Mouse (Mus musculus) adrenal gland, postnatal 14 days (tissue): ENCODE data around the gene Fdps. TPM values are rescaled to one million over a fixed set of nuclear protein-coding genes. Genes with fewer than 3 reads are reported as not detected.

Experiments used
- DNase-seq: peaks from one replicate; pipeline ENCODE4 v3.0.0; 2021; ENCODE audit warnings: mixed read lengths
- long read RNA-seq, 2 experiments: library from polyadenylated mRNA; stranded (forward); transcript quantifications; one replicate each; pipeline ENCODE4 v2.0.0; 2021
- total RNA-seq: library from RNA; stranded (reverse); gene quantifications from 2 replicates; pipeline ENCODE4 v1.2.3, GENCODE M21; 2021

Gene Fdps
- total RNA-seq, result 99.6 and 157 TPM in 2 replicates
- long read RNA-seq, experiment 1, transcript Fdps-201 (10 exons, 1,237 nt), result major isoform, 154 of 238 reads
- long read RNA-seq, experiment 1, transcript Fdps-203 (11 exons, 1,382 nt), result minor isoform, 43 of 238 reads
- long read RNA-seq, experiment 1, partial matches to known transcripts, result 26 of 238 reads
- long read RNA-seq, experiment 1, other reads (novel, unspliced or antisense), result 11 of 238 reads
- long read RNA-seq, experiment 2, transcript Fdps-201 (10 exons, 1,237 nt), result major isoform, 84 of 135 reads
- long read RNA-seq, experiment 2, transcript Fdps-203 (11 exons, 1,382 nt), result minor isoform, 15 of 135 reads
- long read RNA-seq, experiment 2, transcript Fdps-205 (1 exons, 2,953 nt), result minor isoform, 7 of 135 reads
- long read RNA-seq, experiment 2, partial matches to known transcripts, result 23 of 135 reads
- long read RNA-seq, experiment 2, other reads (novel, unspliced or antisense), result 6 of 135 reads

- peak; percentile 96 for DNase-seq
These were observed at the start of gene Fdps for GRCm38 (mm10) chr3:89101812-89102494. TSS of gene Fdps (minus strand) at chr3:89101959.

- no peak for DNase-seq
These were observed 46.8 kb upstream of the Fdps start for GRCm38 (mm10) chr3:89148567-89148966.

GRCm38 (mm10) chr3:89147979-89148311, 46.2 kb upstream of the Fdps start:
- DNase-seq, result peak; percentile 38

DNA sequence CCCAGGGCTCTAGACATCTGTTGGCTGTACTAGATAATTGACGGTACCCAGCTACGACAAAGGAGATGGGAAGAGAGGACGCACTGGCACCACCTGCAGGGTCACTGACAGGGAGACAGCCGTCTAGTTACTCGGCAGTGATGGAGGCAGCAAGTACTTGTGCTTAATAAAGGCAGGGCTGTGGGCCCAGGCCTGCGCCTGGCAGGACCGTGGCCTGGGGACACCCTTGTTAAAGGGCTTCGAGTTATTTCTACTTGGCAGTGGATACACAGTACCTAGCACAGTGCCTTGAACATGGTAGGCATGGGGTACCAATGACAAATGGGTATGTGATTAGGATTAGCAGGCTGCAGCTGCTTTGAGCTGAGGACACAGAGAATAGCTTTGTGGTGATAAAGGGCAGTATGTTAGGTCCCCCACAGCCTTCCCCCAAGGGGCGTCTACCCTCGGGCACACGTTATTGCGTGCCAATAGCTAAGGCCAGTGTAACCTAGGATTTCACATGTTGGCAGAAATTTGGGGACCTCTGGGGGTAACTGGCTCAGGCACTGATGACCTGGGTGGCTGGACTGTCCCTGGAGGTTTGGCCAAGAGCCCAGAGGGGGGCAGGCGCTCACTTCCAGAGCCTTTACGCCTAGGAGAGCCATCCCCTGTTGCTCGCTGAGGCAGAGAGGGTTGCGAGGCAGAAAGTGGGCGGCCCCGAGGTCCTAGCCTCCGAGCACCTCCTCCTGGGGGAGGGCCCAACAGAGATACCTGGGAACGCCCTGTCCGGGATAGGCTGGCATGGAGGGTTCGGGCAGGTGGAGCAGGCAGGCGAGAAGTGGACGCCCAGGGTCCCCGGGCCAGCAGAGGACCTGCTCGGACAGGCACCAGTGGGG, 45.6 kb upstream of the Fdps start:
- DNase-seq, result peak; percentile 48

GRCm38 (mm10) chr3:89145566-89145965, 43.8 kb upstream of the Fdps start:
- DNase-seq, result no peak

- DNase-seq, result no peak
These were observed 43.1 kb upstream of the Fdps start for GRCm38 (mm10) chr3:89144821-89145220.

- no peak for DNase-seq
These were observed 34.6 kb upstream of the Fdps start for GRCm38 (mm10) chr3:89136365-89136764.

- DNase-seq, result no peak
These were observed 34.2 kb upstream of the Fdps start, which contains the start of gene Pklr for GRCm38 (mm10) chr3:89135958-89136357. TSS of gene Pklr (plus strand) at chr3:89136142.

DNA sequence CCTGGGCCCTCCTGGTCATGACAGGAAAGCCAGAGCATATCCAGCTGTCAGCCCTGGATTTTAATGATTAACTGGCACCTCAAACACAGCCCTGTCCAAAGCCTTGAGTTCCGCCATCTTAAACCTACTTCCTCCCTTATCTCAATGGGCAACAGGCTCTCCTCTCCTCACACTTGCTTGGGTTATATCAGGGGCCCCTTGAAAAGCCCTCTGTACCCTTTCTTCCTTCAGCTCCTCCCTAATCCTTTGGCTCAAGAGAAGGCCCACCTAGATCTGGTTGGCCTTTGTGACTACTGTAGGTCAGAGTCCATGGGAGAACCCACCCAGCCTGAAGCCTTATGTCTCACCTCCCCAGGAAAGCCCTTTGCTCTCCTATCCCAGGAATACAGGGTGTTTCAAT, 32.0 kb upstream of the Fdps start:
- no peak for DNase-seq

- DNase-seq, result no peak
These were observed 31.3 kb upstream of the Fdps start for GRCm38 (mm10) chr3:89133063-89133450.

DNA sequence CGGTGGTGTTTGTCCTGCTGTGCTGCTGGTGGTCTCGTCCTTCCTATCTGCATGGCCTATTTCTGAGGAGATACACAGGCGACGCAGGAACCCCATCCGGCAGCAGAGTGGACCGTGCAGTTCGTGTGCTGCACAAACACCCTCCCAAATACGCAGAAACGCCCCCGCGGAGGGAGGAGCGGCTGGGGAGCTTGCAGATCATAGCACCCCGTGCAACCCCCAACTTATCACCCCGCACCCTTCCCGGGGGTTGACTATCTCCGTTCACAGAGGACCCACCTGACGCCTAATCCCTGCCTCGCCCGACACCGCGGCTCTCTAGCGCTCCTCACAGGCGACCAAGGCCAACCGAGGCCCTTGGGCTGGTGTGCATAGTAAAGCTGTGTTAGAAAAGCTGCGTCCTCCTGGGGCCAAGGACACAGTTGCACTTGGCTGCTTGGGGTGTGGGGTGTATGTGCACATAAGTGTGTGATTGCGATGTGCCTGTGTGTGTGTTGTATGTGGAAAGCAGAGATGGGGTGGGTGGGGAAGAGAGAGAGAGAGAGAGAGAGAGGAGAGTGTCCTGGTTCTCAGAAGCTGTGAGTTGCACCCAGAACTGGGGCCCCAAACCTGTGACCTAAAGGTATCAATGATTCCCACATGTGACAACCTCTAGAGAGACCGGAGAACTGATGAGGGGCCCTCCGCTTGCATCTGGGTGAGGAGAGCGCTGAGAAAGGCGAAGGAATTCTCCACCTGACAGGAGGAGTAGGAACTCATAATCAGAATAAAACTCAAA, 30.7 kb upstream of the Fdps start:
- peak; percentile 72 for DNase-seq

DNA sequence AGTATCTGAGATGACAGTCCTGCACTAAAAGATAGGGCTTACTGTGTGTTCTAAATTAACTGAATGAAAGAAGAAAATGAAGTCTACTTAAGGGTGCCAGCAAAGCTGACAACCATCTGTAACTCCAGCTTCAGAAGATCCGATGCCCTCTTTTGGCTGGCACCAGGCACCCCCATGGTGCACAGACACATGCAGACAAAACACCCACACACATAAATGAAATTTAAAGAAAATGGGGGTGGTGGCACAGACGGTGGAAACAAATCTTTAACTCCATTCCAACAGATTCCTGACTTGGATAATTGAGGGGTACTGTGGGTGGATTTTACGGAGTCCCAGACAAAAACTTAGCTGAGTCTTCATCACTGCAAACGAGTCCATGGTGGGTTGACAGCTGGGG, 30.1 kb upstream of the Fdps start:
- no peak for DNase-seq

GRCm38 (mm10) chr3:89129908-89130307, 28.1 kb upstream of the Fdps start:
- DNase-seq, result peak; percentile 60

- DNase-seq, result peak; percentile 43
These were observed 24.2 kb upstream of the Fdps start for GRCm38 (mm10) chr3:89125981-89126380.

GRCm38 (mm10) chr3:89124241-89124640, 22.5 kb upstream of the Fdps start:
- DNase-seq, result peak; percentile 68

DNA sequence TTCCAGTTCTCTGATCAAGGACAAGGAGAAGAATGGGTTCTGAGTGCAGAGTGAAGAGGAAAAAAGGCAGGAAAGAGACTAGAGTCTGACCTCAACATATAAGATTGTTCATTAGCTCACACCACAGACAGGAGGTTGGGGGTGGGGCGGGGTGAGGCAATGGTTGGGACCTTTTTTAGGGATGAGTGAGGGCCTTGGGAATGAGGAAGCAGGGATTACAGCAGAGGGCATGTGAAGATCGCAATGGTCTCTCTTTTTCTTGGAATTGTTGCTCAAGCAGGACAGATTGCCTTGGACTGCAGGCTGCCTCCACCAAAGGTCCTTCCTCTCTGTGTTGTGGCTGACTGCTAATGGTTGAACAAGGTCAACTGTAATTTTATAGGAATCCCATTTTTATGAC, 21.6 kb upstream of the Fdps start:
- peak; percentile 73 for DNase-seq

- DNase-seq, result peak; percentile 46
These were observed 13.8 kb upstream of the Fdps start for GRCm38 (mm10) chr3:89115522-89115921.

DNA sequence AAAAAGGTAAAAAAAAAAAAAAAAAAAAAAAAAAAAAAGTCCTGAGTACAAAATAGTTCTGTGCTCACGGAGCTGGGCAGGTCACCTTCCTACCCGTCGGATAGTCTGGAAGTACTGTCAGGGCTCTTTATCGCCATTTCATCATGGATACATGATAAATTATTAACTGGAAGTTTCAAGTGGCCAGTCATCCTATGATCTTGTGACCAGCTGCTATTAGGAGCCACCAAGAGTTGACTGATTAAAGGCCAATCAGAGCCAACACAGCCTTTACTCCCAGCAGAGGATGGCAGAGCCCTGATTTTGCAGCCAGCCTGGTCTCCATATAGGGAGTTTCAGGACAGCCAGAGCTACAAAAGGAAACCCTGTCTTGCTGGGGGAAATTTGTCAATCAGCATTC, 11.3 kb upstream of the Fdps start:
- no peak for DNase-seq

DNA sequence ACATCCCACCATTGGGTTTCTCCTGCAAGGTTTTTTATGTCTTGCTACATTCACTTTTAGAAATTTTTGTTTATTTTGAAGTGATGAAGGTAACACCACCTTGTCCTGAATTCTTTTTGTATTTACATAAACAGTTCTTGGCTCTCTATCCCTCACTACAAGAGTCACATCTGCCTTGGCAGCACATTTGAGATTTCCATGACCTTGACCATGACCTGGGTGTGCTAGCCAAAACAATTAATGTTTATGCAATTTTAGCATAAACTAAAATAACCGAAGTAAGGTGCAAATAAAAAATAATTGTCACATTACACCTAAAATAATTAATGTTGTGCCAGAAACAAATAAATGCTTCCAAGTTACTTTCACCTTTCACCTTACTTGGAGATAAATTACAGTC, 6.4 kb upstream of the Fdps start:
- peak; percentile 39 for DNase-seq

DNA sequence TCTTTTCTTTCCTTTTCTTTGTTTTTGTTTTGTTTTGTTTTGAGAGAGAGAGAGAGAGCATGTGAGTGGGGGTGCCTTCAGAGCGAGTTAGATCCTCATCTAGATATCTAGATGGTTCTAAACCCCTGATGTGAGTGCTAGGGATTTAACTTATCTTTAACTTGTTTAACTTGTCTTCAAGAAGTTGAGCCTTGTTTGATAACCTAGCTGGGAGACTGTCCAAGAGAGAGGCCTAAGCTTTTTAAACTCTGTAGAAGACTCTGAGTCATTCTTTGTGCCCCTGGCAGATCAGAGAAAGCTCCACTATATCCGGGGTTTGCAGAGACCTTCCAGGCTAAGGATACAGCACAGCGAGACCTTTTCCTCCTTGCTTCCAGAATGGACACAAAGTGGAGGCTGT, 5.8 kb upstream of the Fdps start:
- no peak for DNase-seq

GRCm38 (mm10) chr3:89106881-89107280, 5.1 kb upstream of the Fdps start:
- no peak for DNase-seq

GRCm38 (mm10) chr3:89103291-89103595, 1.5 kb upstream of the Fdps start:
- DNase-seq, result no peak
